Mouse (Mus musculus): Measurements from ENCODE around the gene Snrpb2.

- TF ChIP-seq POLR2AphosphoS2 (IDR thresholded peaks at IDR 0.05; ENCODE audit: insufficient read length, low read depth) (no peak), MAX (IDR thresholded peaks at IDR 0.05; ENCODE audit: low read depth) (no peak), CEBPB (IDR thresholded peaks at IDR 0.05; ENCODE audit: insufficient read depth, poor library complexity, severe bottlenecking) (no peak)
These were observed 49.8 kb upstream of the Snrpb2 start for GRCm38 (mm10) chr2:143013057-143013456.
